Mouse (Mus musculus) macrophage (primary cell): ENCODE data around the gene Hmgb2. TPM values are rescaled to one million over a fixed set of nuclear protein-coding genes. Genes with fewer than 3 reads are reported as not detected.

Experiments
- H3K27ac ChIP-seq: fragments of 350-480 bp; formaldehyde crosslinking; 2 replicates; pipeline ENCODE4 v1.9.0; 2021
- H3K36me3 ChIP-seq: fragments of 350-480 bp; formaldehyde crosslinking; 2 replicates; pipeline ENCODE4 v1.9.0; 2021; ENCODE audit errors: inconsistent target
- H3K4me3 ChIP-seq: fragments of 350-480 bp; formaldehyde crosslinking; 2 replicates; pipeline ENCODE4 v1.9.0; 2021; ENCODE audit errors: inconsistent target
- H3K79me2 ChIP-seq: fragments of 350-480 bp; formaldehyde crosslinking; 2 replicates; pipeline ENCODE4 v1.9.0; 2021; ENCODE audit errors: inconsistent target
- WGBS: methylation state at CpG from one replicate; pipeline ENCODE4 v1.1.7; 2026; ENCODE audit warnings: inconsistent platforms; ENCODE audit not compliant: missing documents; 5-methylcytosine and 5-hydroxymethylcytosine counted together
- polyA plus RNA-seq: library from polyadenylated mRNA; stranded (reverse); fragments of 250-400 nt; gene quantifications from 3 replicates; pipeline ENCODE4 v1.2.4, GENCODE M21; 2018; ENCODE audit warnings: inconsistent platforms

Hmgb2 gene
- polyA plus RNA-seq, 1 experiment from 2014 or later, result 36.9 TPM

DNA sequence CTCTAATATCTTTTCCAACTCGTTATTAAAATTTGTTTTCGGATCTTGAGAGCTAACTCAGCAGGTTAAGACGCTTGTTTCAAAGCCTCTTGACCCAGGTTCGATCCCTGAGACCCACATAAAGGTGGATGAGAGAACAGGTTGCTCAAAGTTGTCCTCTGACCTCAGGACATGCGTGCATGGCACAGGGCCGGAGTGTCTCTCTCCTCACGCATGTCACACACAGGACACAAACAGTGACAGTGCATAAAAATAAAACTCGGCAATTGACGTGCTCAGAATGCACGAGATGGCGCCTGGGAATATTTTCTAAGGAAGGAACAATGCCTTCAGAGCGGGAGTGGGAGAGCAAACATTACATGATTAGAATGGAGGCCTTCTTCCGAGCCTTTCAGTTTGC, 18.5 kb downstream of the Hmgb2 start:
- Histone ChIP-seq H3K36me3 (peaks cover 20% of the 10 kb centered on the region; the same call in 1 of the 2 replicates), H3K79me2 (no peaks in the 10 kb centered on the region), H3K27ac (peak overlapping the region; percentile 77), H3K4me3 (no peak overlapping the region)
- WGBS, result 93% methylated on average over 13 of the region's 13 CpGs

DNA sequence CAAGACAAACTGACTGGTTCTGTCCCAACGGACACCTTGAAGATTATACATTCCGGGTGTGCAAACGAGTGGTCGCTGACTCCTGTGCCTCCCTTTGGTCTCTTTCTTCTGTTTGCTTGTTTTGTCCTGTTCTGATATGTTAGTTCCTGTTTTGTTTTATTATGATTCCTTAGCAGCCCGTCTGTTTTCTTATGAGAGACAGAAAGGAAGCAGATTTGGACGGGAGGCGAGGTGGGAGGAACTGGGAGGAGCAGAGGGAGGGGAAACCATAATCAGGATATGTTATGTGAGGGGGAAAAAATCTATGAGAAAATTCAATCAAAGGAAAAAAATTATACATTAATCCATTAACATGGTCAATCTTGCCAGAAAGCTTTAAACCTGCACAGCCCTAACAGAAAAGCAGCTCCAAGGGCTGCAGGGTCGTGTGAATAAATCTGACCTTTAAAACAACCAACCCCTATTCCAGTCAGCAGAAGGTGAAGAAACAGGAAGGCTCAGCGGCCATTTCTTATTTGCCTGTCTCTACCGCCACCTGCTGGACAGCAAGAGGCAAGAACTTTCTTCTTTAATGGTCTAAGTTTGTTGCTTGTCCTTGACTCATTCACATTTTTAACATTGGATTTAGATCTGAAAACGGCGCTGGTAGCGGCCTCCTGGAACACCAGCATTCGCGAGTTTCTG, 19.1 kb downstream of the Hmgb2 start:
- WGBS, result 23% methylated on average over 15 of the region's 15 CpGs
- Histone ChIP-seq H3K4me3 (no peak overlapping the region), H3K79me2 (no peaks in the 10 kb centered on the region), H3K36me3 (peaks cover 25% of the 10 kb centered on the region), H3K27ac (peak overlapping the region; percentile 77)

DNA sequence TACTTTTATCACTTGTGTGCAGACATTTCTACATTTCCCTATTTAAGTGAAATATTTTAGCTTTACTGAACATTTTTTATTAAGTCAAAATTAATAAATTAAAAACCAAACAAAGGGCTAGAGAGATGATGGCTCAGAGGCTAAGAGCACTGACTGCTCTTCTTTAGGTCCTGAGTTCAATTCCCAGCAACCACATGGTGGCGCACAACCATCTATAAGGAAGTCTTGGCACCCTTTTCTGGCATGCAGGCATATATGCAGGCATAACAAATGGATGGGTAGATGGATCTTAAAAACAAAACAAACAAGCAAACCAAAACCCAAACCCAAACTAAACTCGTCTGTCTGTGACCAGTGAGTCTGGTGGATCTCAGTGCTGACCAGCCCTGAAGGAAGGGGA, 20.5 kb downstream of the Hmgb2 start:
- 76% methylated on average over 2 of the region's 2 CpGs for WGBS
- Histone ChIP-seq H3K27ac (no peak overlapping the region), H3K36me3 (peaks cover 32% of the 10 kb centered on the region), H3K4me3 (no peak overlapping the region), H3K79me2 (no peaks in the 10 kb centered on the region)

DNA sequence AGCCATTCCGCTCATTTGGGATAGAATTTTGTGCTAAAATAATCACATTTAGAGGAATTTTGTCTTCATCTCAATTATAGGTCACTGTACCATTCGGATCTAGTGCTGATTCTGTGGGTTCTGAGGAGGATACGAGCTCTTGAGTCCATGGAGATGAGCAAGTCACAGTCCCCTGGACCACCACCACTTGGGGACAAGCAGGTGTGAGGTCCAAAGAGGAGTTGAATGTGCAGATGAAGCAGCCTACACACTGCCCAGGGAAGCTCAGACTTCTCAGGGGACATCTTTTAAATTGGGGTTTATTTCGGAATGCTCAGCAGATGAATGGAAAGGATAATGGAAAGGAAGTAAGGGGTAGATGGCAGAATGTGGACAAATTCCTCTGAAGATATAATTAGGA, 21.4 kb downstream of the Hmgb2 start:
- WGBS, result 95% methylated on average over 4 of the region's 4 CpGs
- no peaks in the 10 kb centered on the region for H3K79me2 ChIP-seq
- H3K36me3 ChIP-seq, result peaks cover 32% of the 10 kb centered on the region
- no peak overlapping the region for H3K4me3 ChIP-seq
- no peak overlapping the region for H3K27ac ChIP-seq

DNA sequence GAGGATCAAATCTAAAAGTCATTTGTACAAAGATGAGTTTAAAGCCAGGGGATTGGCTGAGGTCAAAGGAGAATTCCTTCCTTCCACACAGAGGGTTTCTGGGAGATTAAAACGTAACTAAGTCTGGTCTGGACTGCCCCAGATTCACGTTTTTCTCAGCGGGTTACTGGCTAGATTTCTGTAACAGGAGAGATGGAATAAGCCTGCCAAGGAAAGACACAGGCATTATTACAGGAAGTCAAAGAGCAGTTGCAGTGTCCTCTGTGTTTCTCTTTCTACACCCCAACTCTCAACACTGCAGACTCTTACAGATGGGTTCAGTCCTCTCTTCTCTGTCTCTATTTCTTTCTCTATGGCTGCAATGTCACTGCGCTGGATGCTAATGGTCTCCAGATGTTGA, 22.8 kb downstream of the Hmgb2 start:
- no peak overlapping the region for H3K4me3 ChIP-seq
- H3K79me2 ChIP-seq, result no peaks in the 10 kb centered on the region
- H3K36me3 ChIP-seq, result peaks cover 32% of the 10 kb centered on the region
- no peak overlapping the region for H3K27ac ChIP-seq
- WGBS, result 95% methylated on average over 4 of the region's 4 CpGs

DNA sequence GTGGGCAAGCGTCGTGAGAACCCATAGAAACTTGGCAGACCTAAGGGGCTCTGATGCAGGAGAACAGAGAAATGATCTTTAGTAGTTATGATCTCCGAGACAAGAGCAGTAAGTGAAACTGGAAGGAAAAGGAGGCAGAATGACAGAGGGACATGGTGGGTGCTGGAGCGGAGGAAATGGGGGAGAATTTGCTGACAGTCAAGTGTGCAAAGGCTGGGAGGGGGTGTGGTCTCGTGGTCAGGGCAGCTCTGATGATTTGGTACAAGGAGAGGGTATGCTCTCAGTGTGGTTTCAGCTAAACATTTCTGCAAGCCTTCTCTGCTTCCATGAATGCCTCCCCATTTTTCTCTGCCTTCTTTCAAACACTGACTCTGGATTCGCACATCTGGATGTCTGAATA, 24.5 kb downstream of the Hmgb2 start:
- Histone ChIP-seq H3K27ac (no peak overlapping the region), H3K4me3 (no peak overlapping the region), H3K79me2 (no peaks in the 10 kb centered on the region), H3K36me3 (peaks cover 32% of the 10 kb centered on the region)
- 78% methylated on average over 6 of the region's 6 CpGs for WGBS

DNA sequence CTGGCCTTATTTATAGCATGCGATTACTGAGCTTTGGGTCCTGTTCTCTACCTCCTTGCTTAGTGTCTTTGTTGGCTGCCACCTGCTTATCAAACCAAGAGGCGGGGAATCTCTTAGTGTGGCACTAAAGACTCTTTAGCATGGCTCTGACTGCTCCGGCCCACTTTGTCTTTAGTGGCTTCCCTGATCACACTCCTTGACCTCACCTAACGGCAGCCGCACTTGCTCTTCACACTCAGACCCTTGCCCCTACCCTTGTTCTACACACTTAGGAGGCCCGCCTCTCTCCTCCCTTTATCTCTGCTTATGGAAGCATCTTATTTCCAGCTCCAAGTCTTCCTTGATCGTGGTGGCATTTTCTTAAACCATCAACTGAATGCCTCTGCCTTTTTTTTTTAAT, 26.9 kb downstream of the Hmgb2 start:
- 91% methylated on average over 7 of the region's 7 CpGs for WGBS
- no peaks in the 10 kb centered on the region for H3K79me2 ChIP-seq

DNA sequence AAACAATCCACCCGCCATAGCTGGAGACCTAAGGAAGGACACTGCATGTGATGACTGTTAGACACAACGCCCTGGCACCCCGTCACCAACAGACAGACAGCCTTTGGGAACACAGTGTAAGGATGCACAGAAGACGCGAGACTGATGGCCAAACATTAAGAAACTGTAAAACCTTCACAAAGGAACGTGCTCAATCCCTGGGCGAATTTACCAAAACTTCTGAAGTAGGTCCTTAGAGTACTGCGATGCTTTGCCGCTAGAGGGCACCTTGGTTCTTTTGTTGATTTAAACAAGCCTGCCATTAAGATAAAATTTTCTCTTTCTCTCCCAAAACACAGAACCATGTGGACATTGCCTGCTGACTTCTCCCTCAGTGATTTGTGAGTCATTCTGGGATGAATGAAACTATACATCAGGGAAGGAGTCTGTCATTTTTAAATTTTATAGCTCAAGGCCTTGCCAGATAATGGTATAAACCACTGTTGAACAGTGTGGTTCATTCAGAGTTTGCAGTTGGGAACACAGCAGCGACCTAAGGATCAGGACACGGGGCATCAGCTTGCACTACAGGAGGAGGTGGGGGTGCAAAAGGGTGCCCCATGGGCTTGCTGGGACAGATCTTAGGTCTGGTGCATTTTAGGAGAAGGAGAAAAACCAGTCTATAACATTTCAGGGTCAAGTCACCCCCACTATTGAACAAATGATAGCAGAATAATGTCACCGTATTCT, 28.6 kb downstream of the Hmgb2 start:
- H3K79me2 ChIP-seq, result no peaks in the 10 kb centered on the region
- H3K36me3 ChIP-seq, result peaks cover 12% of the 10 kb centered on the region
- 56% methylated on average over 12 of the region's 12 CpGs for WGBS
- no peak overlapping the region for H3K4me3 ChIP-seq
- no peak overlapping the region for H3K27ac ChIP-seq

More for the DNA sequence above, 26.9 kb downstream of the Hmgb2 start:
- H3K4me3 ChIP-seq, result no peak overlapping the region
- peaks cover 21% of the 10 kb centered on the region for H3K36me3 ChIP-seq
- no peak overlapping the region for H3K27ac ChIP-seq

DNA sequence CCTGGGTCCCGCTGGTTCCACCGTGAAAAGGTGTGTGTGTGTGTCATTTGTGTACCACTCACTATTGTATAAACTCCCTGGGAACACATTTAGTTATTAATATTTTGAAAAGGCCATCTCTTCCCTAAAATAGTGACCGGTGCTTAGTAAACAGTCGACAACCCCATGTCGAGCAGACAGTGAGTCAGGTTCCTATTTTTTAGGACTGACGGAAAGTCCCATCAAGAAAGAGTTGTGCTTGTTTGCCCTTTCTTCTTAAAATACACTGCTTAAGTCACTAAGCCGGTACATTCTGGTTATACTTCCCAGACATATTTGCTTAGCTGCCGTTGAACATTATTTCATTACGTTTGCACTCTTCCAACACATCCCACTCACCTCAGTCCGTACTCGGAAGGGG, 29.2 kb downstream of the Hmgb2 start:
- no peak overlapping the region for H3K4me3 ChIP-seq
- no peaks in the 10 kb centered on the region for H3K79me2 ChIP-seq
- peaks cover 11% of the 10 kb centered on the region for H3K36me3 ChIP-seq
- WGBS, result 60% methylated on average over 11 of the region's 11 CpGs
- H3K27ac ChIP-seq, result peak overlapping the region; percentile 45

DNA sequence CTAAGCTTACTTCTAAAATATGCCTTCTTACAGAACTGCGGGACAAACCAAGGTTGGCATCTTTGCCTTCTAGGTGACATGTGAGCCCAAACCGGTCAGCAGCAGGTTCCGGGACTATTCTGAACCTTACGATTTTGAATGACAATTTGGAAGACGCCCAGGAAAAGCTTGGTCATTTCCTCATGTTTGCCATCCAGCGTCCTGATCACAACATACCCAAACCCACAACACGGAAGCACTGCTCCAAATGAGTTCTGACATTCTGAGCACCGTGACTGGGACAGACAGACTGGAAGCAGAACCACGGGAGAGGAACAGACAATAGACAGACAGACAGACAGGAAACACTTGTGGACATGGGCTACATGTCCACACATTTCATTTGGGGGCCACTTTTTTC, 29.7 kb downstream of the Hmgb2 start:
- H3K36me3 ChIP-seq, result peaks cover 7% of the 10 kb centered on the region
- no peak overlapping the region for H3K4me3 ChIP-seq
- 36% methylated on average over 9 of the region's 9 CpGs for WGBS
- no peaks in the 10 kb centered on the region for H3K79me2 ChIP-seq
- H3K27ac ChIP-seq, result peak overlapping the region; percentile 45

DNA sequence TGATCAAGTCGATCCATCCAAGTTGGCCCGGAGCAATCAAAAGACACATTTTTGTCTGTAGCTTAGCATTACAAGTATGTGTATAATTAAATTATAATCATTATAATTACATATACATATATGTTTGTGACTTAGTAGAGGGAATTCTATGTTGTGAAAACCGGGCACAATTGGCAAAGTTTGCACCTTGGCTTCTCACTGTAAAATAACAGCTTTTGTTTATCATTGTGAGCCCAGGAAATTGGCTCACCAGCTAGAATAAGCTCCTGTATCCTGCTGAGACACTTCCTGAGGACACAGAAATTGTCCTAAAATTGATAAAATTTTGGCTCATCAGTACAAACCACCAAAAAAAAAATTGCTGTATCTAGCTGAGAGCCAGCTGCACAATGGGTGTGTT, 34.7 kb downstream of the Hmgb2 start:
- Histone ChIP-seq H3K36me3 (peaks cover 6% of the 10 kb centered on the region; the same call in 1 of the 2 replicates), H3K4me3 (no peak overlapping the region), H3K79me2 (no peaks in the 10 kb centered on the region), H3K27ac (no peak overlapping the region)
- 89% methylated on average over 3 of the region's 3 CpGs for WGBS

DNA sequence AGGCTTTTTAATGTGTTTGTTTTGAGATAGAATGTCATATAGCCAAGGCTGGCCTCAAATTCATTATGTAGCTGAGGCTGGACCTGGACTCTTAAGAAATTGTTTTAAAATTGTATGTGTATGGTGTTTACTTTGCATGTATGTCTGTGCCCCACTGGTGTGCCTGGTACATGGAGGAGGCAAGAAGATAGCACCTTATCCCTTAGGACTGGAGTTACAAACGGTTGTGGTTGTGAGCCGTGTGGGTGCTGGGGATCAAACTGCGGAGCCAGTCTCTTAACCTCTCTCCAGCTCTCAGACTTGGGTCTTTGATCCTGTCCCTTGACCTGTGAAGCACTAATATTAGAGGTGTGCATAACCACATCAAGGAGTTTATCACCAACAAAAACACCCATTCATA, 35.1 kb downstream of the Hmgb2 start:
- Histone ChIP-seq H3K36me3 (peaks cover 6% of the 10 kb centered on the region; the same call in 1 of the 2 replicates), H3K4me3 (no peak overlapping the region), H3K27ac (no peak overlapping the region), H3K79me2 (no peaks in the 10 kb centered on the region)
- 94% methylated on average over 3 of the region's 3 CpGs for WGBS

DNA sequence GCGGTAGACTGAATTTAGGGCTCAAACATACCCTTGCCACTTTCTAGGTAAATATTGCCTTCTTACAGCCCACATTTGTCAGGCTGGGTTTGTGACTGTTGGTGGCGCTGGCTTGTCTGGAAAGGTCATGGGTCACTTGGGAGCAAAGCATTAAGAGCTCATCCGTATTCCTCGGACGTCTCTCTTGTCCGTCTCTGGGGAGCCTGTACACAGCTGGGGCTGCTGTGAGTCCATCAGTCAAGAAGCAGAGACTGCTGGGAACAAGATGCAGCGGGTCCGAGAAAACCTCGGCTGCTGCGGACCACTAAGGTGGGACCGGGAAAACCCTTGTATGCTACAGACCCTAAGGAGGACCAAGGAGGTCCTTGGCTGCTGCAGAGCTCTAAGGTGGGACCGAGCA, 35.9 kb downstream of the Hmgb2 start:
- Histone ChIP-seq H3K79me2 (no peaks in the 10 kb centered on the region), H3K36me3 (peaks cover 6% of the 10 kb centered on the region; the same call in 1 of the 2 replicates), H3K27ac (no peak overlapping the region), H3K4me3 (no peak overlapping the region)
- WGBS, result 94% methylated on average over 12 of the region's 12 CpGs

DNA sequence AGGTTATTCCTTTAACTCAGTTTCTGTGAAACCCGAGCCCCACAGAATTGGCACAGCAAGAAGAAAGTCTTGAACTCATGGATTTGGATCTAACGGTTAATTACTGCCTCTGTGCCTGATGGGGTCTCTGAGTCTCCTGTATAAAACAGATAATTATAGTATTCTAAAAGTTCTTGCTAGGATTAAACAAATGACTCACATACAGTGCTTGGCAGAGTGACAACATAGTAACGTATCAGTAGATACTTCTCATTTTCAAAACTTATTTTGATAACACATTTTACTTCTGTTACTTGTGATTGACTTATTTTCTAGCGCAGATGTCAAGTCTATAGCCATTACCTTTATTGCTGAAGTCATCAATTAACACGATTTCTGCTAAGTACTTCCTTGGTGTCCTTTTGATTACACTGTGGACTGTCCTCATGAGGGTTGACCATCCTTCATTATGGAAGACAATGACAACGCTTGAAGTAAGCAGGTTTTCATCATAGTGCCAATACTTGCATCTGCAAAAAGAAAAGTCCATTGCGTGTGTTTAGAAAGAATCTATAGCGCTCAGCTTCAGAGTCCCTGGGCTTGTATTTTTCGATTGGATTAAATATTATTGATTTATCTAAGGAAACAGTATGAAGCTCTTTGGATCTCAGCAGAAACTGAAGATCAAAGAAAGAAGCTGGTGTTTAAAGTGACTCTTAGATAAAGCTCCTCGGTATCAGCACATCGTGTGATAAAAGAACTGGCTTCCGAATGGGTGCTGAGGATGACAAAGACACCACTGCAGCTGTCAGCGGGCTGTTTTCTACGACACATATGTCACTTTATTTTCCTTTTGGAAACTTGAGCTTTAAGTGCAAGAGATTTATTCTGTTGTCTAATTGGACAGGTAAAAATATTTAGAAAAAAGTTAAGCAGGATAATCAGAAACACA, 40.7 kb downstream of the Hmgb2 start:
- WGBS, result 95% methylated on average over 14 of the region's 14 CpGs
- Histone ChIP-seq H3K79me2 (no peaks in the 10 kb centered on the region), H3K4me3 (no peak overlapping the region), H3K36me3 (no peaks in the 10 kb centered on the region), H3K27ac (no peak overlapping the region)
